Mouse (Mus musculus) mouse embryonic stem cell (cell line): ENCODE data around the gene B3galt1.

Experiments
- in situ Hi-C, 2 experiments: fragments of 300-500 bp; cut with MboI; formaldehyde crosslinking; loops; 1 replicate in 1 of 2; 3 replicates in 1 of 2; pipeline ENCODE4 v1.14.3; 2019 to 2020; ENCODE audit warnings: low sequenced_read_pairs in 2 of 2, low pct_unique_long_range_greater_than_20kb in 1 of 2, mixed read lengths in 1 of 2; ENCODE audit not compliant: unreplicated experiment in 1 of 2

Gene B3galt1

GRCm38 (mm10) chr2:67658091-67658490, 92.4 kb downstream of the B3galt1 start:
- in situ Hi-C loops = no loop called here

DNA sequence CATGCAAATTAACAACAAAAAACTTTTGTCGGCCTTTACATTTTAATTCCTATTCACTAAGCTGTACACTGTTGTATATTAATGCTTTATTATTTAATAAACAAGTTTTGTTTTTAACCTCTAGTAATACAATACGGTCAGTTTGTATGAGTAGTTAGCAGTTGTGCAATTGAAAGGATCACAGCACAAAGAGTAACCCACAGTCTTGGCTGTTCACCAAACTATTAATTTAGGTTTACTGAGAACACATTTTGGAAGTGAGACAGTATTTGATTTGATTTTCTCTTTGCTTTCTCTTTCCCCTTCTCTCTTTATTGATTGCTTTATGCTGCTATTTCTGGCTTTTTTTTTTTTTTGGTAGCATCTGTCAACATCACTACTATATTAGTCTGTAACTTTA, 106.0 kb downstream of the B3galt1 start:
- in situ Hi-C loops = no loop called here

- in situ Hi-C loops = no loop called here
Measured at GRCm38 (mm10) chr2:67677697-67678096, 112.0 kb downstream of the B3galt1 start.

GRCm38 (mm10) chr2:67724249-67724648, 158.6 kb downstream of the B3galt1 start:
- in situ Hi-C loops = no loop called here

- in situ Hi-C loops = no loop called here
Measured at GRCm38 (mm10) chr2:67730771-67731170, 165.1 kb downstream of the B3galt1 start.

DNA sequence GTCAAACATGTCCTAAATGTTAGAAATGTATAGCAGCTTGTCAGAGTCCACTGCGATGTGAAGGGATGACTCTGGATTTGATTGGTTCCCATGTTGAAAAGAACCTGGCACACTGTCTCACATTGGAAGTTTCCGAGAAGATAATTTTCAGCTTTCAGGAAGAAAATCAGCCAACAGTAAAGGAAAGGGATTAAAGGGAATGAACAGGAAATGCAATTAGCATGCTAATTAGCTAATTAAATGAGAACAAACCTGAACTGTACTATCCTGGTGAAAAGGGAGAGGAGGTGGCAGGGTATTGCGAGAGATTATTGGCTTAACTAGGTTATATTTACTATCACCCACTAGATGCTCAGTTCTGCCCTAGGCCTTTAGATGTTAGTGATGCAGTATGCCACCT, 185.9 kb downstream of the B3galt1 start:
- in situ Hi-C loops = no loop called here

DNA sequence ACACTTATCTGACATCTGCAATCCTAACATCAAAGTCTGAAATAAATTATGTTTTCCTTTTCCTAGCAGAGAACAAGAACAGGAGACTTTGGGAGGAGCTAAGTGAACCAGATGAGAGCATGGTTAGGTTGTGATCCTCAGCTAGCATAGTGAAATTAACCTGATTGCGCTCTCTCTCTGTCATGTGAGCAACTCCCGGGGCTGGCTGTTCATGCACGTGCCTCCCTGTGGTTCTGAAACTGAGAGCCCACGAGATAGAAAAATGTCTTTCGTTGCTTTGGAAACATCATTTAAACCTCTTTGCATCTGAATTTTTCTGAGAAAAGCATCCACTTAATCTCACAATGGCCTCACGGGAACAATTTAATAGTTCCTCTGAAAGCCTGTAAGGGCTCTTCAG, 190.8 kb downstream of the B3galt1 start:
- in situ Hi-C loops = no loop called here

DNA sequence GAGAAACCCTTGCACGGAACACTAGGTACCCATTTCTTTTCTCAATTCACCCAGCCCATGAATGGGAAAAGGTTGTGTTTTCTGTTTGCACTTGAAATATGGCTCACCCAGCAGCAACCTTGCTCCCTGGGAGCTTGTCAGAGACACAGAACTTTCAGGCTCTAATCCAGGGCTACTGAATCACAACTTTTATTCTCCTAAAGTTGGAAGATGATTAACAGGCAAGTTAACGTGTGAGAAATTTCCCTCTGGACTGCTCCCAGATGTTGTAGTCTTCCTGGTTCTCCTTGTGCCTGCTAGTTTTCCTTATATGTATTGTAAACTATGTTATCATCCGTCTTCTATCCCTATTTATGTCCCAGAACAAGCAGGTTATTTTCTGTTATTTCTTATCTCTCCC, 221.9 kb downstream of the B3galt1 start:
- in situ Hi-C loops = no loop called here

DNA sequence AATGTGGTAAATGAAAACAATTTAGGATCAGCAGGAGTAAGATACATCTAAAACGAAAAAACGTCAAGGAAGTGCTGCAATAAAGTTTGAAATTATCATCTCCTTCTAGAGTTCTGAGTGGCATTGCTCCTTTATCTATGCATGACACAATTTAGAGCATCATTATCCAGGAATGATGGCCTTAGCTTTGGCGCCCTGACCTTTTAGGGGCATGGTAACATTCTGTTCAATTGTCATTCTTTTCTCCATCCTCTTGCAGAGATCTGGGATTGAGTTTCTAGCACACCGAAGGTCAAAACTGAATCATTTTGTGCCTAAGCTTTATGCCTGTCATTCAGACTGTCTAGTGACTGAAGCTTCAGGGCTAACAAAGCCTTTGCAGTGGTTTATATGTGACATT, 231.9 kb downstream of the B3galt1 start:
- in situ Hi-C loops = no loop called here

GRCm38 (mm10) chr2:67799981-67800380, 234.3 kb downstream of the B3galt1 start:
- in situ Hi-C loops = no loop called here

DNA sequence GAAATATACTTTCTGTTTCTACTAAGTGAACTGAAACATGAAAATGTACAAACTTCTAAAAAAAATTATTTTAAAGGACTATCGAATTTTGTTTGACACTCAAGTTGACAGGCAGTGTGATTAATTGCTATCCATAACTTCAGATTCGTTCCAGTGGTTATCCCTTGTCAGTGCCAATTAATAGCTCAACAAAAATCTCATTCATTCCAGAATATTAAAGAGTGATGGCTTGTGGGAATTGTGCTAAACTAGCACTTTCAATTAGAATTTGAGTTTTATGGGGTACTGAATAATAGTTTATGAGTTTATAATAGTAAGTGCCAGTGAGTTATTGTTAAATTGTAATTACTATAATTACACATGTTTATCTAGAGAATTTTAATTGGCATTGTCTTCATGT, 250.5 kb downstream of the B3galt1 start:
- in situ Hi-C loops = no loop called here

GRCm38 (mm10) chr2:67818014-67818413, 252.3 kb downstream of the B3galt1 start:
- in situ Hi-C loops = no loop called here

DNA sequence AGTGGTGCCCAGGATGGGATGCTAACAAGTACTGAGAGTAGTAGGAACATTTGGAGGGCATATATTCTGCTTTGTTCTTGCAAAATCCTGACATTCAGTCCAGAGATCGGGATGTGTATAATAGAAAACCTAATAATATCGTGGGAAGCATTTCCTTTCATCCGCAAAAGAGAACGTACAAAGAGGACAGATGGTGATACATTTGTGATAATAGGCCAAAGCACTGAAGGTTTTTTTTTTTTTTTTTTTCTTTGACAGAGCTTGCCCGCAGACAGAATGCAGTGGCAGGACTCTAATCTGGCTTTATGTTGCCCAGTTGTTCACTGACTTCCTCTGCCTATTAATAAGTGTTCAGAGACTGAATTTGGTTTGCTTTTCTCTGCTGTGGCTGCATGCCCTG, 256.7 kb downstream of the B3galt1 start:
- in situ Hi-C loops = no loop called here

DNA sequence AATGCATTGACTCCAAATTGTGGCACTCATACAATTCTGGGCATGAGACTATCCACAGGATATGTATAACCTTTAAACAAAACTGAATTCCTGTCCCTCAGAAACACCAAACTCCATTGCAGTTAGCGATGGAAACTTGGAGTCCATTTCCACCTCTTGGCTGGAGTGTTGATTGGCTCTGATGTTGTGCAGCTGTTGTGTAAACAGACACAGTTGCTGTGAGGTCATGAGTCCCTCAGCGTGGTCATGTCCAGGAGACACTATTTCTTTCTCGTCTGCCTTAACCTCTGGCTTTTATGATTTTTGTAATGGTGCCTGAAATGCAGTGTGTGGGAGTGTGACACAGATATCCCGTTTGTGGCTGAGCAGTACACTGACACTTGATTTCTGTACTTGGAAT, 262.0 kb downstream of the B3galt1 start:
- in situ Hi-C loops = no loop called here

- in situ Hi-C loops = no loop called here
Measured at GRCm38 (mm10) chr2:67829055-67829915, 263.6 kb downstream of the B3galt1 start.

DNA sequence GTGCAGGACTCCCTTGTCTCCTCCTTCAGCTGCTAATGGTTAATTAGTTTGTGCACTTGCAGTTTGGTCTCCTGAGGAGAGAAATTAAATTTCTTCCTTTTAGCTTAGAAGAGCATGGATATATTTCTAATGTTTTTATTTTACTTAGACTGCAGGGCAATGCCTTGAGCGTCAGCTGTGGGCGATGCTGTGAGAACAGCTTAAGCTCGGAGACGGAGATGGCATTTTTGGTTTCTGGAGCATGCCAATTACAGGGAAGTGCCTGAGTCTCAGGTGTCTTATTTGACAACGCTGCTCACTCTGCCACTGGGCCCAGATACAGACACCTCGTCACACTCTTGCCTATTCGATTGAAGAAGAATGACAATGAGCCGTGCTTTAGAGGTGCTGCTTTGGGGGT, 282.1 kb downstream of the B3galt1 start:
- in situ Hi-C loops = no loop called here

- in situ Hi-C loops = no loop called here
Measured at GRCm38 (mm10) chr2:67850725-67851124, 285.1 kb downstream of the B3galt1 start.

GRCm38 (mm10) chr2:67858340-67858739, 292.7 kb downstream of the B3galt1 start:
- in situ Hi-C loops = no loop called here

GRCm38 (mm10) chr2:67859004-67859403, 293.3 kb downstream of the B3galt1 start:
- in situ Hi-C loops = no loop called here

DNA sequence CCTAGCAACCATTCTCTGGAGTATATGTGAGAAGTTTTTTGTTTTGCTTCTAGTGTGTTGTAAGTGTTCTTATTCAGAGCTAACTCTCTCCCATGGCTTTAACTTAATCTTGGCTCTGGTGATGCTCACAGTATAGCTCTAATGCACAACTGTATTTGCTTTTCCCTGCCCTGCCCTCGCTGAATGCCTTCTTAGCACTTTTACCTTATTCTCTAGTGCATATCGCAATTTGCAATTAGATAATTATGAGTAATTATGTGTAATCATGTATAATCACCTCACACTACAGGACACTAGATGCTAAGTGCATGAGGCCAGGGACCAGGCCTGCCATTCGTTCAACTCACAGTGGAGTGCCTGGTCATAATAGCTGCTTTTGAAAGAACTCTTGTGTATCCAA, 307.7 kb downstream of the B3galt1 start:
- in situ Hi-C loops = no loop called here
